Mouse (Mus musculus) cortical plate, adult 2 months (tissue): ENCODE results near the gene Tceanc.

Experiments used
- CTCF ChIP-seq: fragments of 200-500 bp; IDR thresholded peaks from 2 replicates; pipeline ENCODE4 v1.5.1; 2011; ENCODE audit warnings: mild to moderate bottlenecking, control low read depth, low read length; ENCODE audit not compliant: insufficient read depth; ENCODE audit errors: extremely low read depth
- POLR2A ChIP-seq: fragments of 200-500 bp; IDR thresholded peaks from 2 replicates; pipeline ENCODE4 v1.6.1; 2011; ENCODE audit warnings: mild to moderate bottlenecking, low read length, control low read depth; ENCODE audit not compliant: insufficient read depth; ENCODE audit errors: extremely low read depth

DNA sequence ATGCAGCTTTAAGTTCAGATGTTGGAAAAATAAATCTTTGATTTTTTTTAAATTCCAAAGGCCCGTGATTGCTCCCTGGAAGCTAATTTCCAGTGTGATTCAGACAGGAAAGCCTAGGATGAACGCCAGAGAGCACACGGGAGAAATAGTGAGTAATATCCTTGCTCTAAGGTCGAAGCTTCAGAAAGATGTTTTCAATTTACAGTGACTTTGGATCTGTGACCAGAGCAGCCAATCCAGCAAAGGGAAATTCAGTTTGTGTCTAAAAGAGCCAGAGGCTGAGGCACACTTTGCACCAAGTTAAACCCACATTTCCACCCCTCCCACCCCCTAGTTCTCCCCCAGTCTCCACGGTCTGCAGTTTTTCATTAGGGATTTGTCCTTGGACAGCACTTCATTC, 46.5 kb upstream of the Tceanc start:
- TF ChIP-seq CTCF = no peak
- no peak for TF ChIP-seq POLR2A
